12 mouse cellular contexts compared by ENCODE assay signal in the genomic region with DNA sequence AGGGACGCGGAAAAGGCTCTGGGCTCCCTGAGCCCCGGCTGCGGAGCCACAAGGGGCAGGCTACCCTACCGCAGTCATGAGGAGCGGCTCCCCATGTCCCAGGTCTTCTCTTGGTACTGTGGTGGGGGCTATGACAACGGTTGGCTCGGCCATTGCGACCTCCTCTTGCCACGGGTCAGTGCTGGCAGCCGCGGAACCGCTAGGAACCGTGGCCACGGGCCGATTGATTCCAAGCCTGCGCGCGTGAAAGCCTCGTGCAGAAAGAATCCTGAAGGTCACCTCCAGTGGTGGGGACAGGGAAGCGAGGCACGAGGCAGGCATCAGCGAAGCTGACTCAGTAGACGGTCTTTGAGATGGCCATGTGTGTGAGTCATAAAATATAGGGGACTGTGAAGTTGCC. TPM values are rescaled to one million over a fixed set of nuclear protein-coding genes. Genes with fewer than 3 reads are reported as not detected.
A peak's percentile ranks its signal among the peaks of the same experiment; 100 is the strongest.
DNase-seq lines count a peak whose midpoint lies in the region; ATAC-seq and TF ChIP-seq lines count a peak whose summit lies in the region.
"Had no signal": no experiment of that assay in that cellular context is flagged by ENCODE, and none has a peak within 500 bp of the region (broad histone marks: within the 10 kb centered on the region; RNA-seq: fewer than 3 reads in every experiment).

A gene (minus strand): TSS at position 231 of the 400 bp plus-strand sequence.

- peaks cover under 1% of the 10 kb centered on the region; the same call in 1 of the 2 replicates for H3K36me3 ChIP-seq in heart, adult 2 months (ENCODE audit: control insufficient read depth, insufficient read depth, low read length)
- peaks cover 38% of the 10 kb centered on the region for H3K36me3 ChIP-seq in limb, embryonic 12.5 days
- H3K36me3 ChIP-seq in limb, embryonic 10.5 days: peaks cover 51% of the 10 kb centered on the region
- H3K36me3 ChIP-seq in hindbrain, embryonic 15.5 days: peaks cover 21% of the 10 kb centered on the region
- peaks cover 11% of the 10 kb centered on the region for H3K36me3 ChIP-seq in stomach, embryonic 14.5 days (ENCODE audit: control insufficient read depth, insufficient read depth, low read length)

- TF ChIP-seq EP300 in heart, adult 2 months (IDR thresholded peaks at IDR 0.05; ENCODE audit: insufficient read depth, low read depth, low read length): no peak

- H3K27me3 ChIP-seq in heart, adult 2 months (ENCODE audit: control insufficient read depth, insufficient read depth, low read length): no peaks in the 10 kb centered on the region
- no peaks in the 10 kb centered on the region for H3K27me3 ChIP-seq in limb, embryonic 12.5 days
- no peaks in the 10 kb centered on the region for H3K27me3 ChIP-seq in limb, embryonic 10.5 days (ENCODE audit: low read depth, poor library complexity, severe bottlenecking)
- no peaks in the 10 kb centered on the region for H3K27me3 ChIP-seq in hindbrain, embryonic 15.5 days
- H3K27me3 ChIP-seq in stomach, embryonic 14.5 days (ENCODE audit: control insufficient read depth, insufficient read depth, low read length): no peaks in the 10 kb centered on the region

- no peak for TF ChIP-seq CTCF in heart, adult 2 months (IDR thresholded peaks at IDR 0.05)

- WGBS in heart, adult 2 months: 66% methylated on average over 24 of the region's 24 CpGs
- 54% methylated on average over 24 of the region's 24 CpGs for WGBS in limb, embryonic 12.5 days
- WGBS in limb, embryonic 10.5 days: 62% methylated on average over 24 of the region's 24 CpGs
- 56% methylated on average over 24 of the region's 24 CpGs for WGBS in hindbrain, embryonic 15.5 days
- 50% methylated on average over 24 of the region's 24 CpGs for WGBS in stomach, embryonic 14.5 days

- H3K79me2 ChIP-seq in heart, adult 2 months (replicated peaks; ENCODE audit: control insufficient read depth, insufficient read depth, low read length): no peaks in the 10 kb centered on the region

- intact Hi-C loops in heart, adult 2 months (cut with DNase I): loop anchor here (5.0 kb wide), 2 partner anchors 110 to 145 kb away; no protein-coding TSS in a partner anchor

- H3K9me3 ChIP-seq in limb, embryonic 12.5 days: no peaks in the 10 kb centered on the region
- no peaks in the 10 kb centered on the region for H3K9me3 ChIP-seq in limb, embryonic 10.5 days (replicated peaks)
- H3K9me3 ChIP-seq in hindbrain, embryonic 15.5 days: no peaks in the 10 kb centered on the region
- H3K9me3 ChIP-seq in stomach, embryonic 14.5 days (ENCODE audit: control insufficient read depth, low read depth, low read length): no peaks in the 10 kb centered on the region

- no peak for ATAC-seq in limb, embryonic 12.5 days (ENCODE audit: insufficient number of reproducible peaks, insufficient read depth, low FRiP score, low TSS enrichment, low read depth)
- ATAC-seq in hindbrain, embryonic 15.5 days (ENCODE audit: low FRiP score, low read depth): 0 out of 2 replicates have a peak, but pooled peaks have one; percentile 23
- no peak for ATAC-seq in stomach, embryonic 14.5 days (ENCODE audit: insufficient number of reproducible peaks, insufficient read depth, low FRiP score, low read depth)
- no peak for ATAC-seq in inflammation-experienced regulatory T-cells, adult 6 months

- H3K9ac ChIP-seq in heart, adult 2 months (ENCODE audit: low read depth, low read length): no peak within 1 kb of the TSS
- H3K9ac ChIP-seq in limb, embryonic 12.5 days (replicated peaks): 0 out of 2 replicates have a peak within 1 kb of the TSS, but pooled peaks have one; percentile 4
- no peak within 1 kb of the TSS for H3K9ac ChIP-seq in hindbrain, embryonic 15.5 days
- no peak within 1 kb of the TSS for H3K9ac ChIP-seq in stomach, embryonic 14.5 days (replicated peaks; ENCODE audit: low read depth, low read length)

- DNase-seq in heart, adult 11 months: peak; percentile 81
- no peak for DNase-seq in heart, adult 2 months
- DNase-seq in limb, embryonic 10.5 days (ENCODE audit: low spot score): no peak
- no peak for DNase-seq in thymus, postnatal 14 days

- no peak for TF ChIP-seq POLR2A in heart, adult 2 months (IDR thresholded peaks at IDR 0.05; ENCODE audit: insufficient read depth, low read depth, low read length)

- no peak within 1 kb of the TSS for H3K4me2 ChIP-seq in limb, embryonic 12.5 days
- H3K4me2 ChIP-seq in hindbrain, embryonic 15.5 days: no peak within 1 kb of the TSS
- no peak within 1 kb of the TSS; the same call in 1 of the 2 replicates for H3K4me2 ChIP-seq in stomach, embryonic 14.5 days (replicated peaks; ENCODE audit: low read depth, low read length)

- H3K4me3 ChIP-seq in heart, adult 2 months: no peak within 1 kb of the TSS
- H3K4me3 ChIP-seq in limb, embryonic 12.5 days (replicated peaks): no peak within 1 kb of the TSS
- H3K4me3 ChIP-seq in limb, embryonic 10.5 days: no peak within 1 kb of the TSS
- H3K4me3 ChIP-seq in hindbrain, embryonic 15.5 days: no peak within 1 kb of the TSS
- H3K4me3 ChIP-seq in stomach, embryonic 14.5 days (ENCODE audit: low read depth, low read length): no peak within 1 kb of the TSS

- H3K27ac ChIP-seq in heart, adult 2 months: no peak within 1 kb of the TSS
- H3K27ac ChIP-seq in limb, embryonic 12.5 days: no peak within 1 kb of the TSS
- no peak within 1 kb of the TSS for H3K27ac ChIP-seq in limb, embryonic 10.5 days
- no peak within 1 kb of the TSS for H3K27ac ChIP-seq in hindbrain, embryonic 15.5 days (replicated peaks)
- H3K27ac ChIP-seq in stomach, embryonic 14.5 days (ENCODE audit: low read length): peak within 1 kb of the TSS; percentile 22; the same call in 1 of the 2 replicates
- H3K27ac ChIP-seq: macrophage had no signal

- no peaks in the 10 kb centered on the region; the same call in 1 of the 2 replicates for H3K4me1 ChIP-seq in heart, adult 2 months (ENCODE audit: control insufficient read depth, insufficient read depth, low read length)
- H3K4me1 ChIP-seq in limb, embryonic 12.5 days (replicated peaks): no peaks in the 10 kb centered on the region
- no peaks in the 10 kb centered on the region for H3K4me1 ChIP-seq in limb, embryonic 10.5 days
- no peaks in the 10 kb centered on the region for H3K4me1 ChIP-seq in hindbrain, embryonic 15.5 days (replicated peaks)
- no peaks in the 10 kb centered on the region for H3K4me1 ChIP-seq in stomach, embryonic 14.5 days (ENCODE audit: control insufficient read depth, insufficient read depth, low read length)

RNA-seq across cellular contexts. Expression of the gene that starts here (rescaled TPM):
- total RNA-seq in heart, adult 2 months (2021): not detected
- polyA plus RNA-seq in heart, adult 2 months (2012; rRNA removed): 0.27 TPM in 1 of 2 replicates, not detected in the other
- not detected in 2 replicates for polyA plus RNA-seq in limb, embryonic 12.5 days (2016; fragmentation: Nextera tagmentation; extraction: Ambion mirVana)
- not detected in 2 replicates for polyA plus RNA-seq in limb, embryonic 10.5 days (2016; fragmentation: Nextera tagmentation; extraction: Ambion mirVana)
- polyA plus RNA-seq in hindbrain, embryonic 15.5 days (2015; fragmentation: Nextera tagmentation; extraction: Ambion mirVana): not detected in 2 replicates
- polyA plus RNA-seq in stomach, embryonic 14.5 days (2014; fragmentation: Nextera tagmentation; extraction: Ambion mirVana): not detected in 2 replicates
- polyA plus RNA-seq in inflammation-experienced regulatory T-cells, adult 6 months (2017; shearing (Covaris generic)): under 1 TPM in 1 of 3 experiments, not detected in 2; 0.43 TPM
- polyA plus RNA-seq: C2C12; cortical plate, adult 2 months; frontal cortex, adult 2 months; macrophage had no signal

Comparison
In these comparisons a context has a peak if more than half of its experiments do, and no peak if none do; other contexts are left out.
1. Peak in ATAC-seq in hindbrain, embryonic 15.5 days; RNA of the gene not detected or under 1 TPM.